Mouse (Mus musculus): ENCODE results near the gene Plaa. TPM values are rescaled to one million over a fixed set of nuclear protein-coding genes. Genes with fewer than 3 reads are reported as not detected.

The Plaa gene
- 45.0 TPM for total RNA-seq (2023)

GRCm38 (mm10) chr4:94603031-94603629 lies at the start of gene Plaa:
TSS of gene Plaa (minus strand) at chr4:94603244.

DNA sequence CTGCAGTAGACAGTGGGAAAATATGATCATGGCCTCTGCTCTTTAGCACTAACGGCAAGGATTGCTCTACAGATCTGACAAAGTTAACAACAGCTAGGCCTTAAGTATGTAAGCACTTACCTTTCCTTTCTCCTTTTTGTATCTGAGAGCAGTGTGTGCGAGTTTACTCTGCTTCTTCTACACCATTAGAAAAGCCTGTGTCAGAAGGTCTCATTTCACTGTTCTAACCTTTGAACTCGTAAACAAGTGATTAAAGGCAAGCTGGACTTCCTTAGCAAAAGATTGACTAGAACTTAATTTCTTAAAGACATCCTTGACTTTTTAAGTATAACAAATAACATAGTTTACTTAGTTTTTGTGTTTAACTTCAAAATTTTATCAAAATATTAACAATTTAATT lies 46.9 kb upstream of the Plaa start, which contains the start of gene Lrrc19:
Gene Lrrc19 (minus strand): TSS at position 225 of the 400 bp plus-strand sequence.

DNA sequence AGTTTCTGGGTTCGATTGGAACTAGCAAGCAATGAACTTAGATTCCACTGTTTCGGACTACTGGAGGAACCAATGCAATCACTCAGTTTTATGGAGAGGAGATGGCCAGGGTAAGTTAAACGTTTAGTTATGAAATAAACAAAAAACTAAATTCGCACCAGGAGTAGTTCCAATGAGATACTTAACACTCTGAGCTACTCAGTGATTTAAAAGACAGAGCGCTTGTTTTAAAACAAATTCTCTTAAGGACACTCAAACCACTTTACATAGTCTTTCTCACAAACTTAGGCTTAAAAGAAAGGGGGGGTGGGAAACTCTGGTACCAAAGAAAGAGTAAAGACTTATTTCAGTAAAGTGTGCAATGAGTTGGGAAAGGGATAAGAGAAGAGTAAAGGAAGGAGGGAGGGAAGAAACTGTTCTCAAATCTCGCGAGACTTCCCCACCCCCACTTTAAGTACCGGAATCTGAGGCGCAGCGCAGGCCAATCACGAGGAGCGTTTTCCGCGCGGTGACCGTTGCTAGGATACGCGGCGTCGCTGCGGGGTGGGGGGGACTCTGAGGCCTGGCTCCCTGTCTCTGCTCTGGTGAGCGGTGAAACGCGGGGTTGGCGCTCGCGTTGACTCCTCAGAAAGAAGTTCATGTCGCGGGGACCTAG lies 11.1 kb upstream of the Plaa start, which contains the start of gene Ift74:
Gene Ift74 (plus strand): TSS at position 520 of the 655 bp plus-strand sequence.

GRCm38 (mm10) chr4:94556265-94557054 lies 46.6 kb downstream of the Plaa start, which contains the start of the genes Gm10306 and Caap1:
TSS of gene Gm10306 (plus strand) at chr4:94556546.
TSS of gene Caap1 (minus strand) at chr4:94556796.

Other genes with a start within 250 kb of the Plaa start
- gene Gm10306, start 46.7 kb downstream of the Plaa start, total RNA-seq (2023) = not detected
- gene Caap1, start 46.4 kb downstream of the Plaa start, total RNA-seq (2023) = 11.4 TPM
- 2.8 TPM for gene Ift74, start 11.2 kb upstream of the Plaa start, total RNA-seq (2023)
- gene Lrrc19, start 46.9 kb upstream of the Plaa start, total RNA-seq (2023) = not detected
- not detected for gene Tek, start 136.0 kb upstream of the Plaa start, total RNA-seq (2023)

Measured in CD8-positive naive resting alpha-beta T cell, adult 57 days (primary cell).